Mouse (Mus musculus) MEL (cell line): ENCODE data around the gene Nubpl. TPM values are rescaled to one million over a fixed set of nuclear protein-coding genes. Genes with fewer than 3 reads are reported as not detected.
A peak's percentile ranks its signal among the peaks of the same experiment; 100 is the strongest.
"Not testable (repeated sequence)": the region's sequence is repeated elsewhere in the genome, so short reads cannot be mapped to it uniquely, and the experiment has no call there.

Source experiments
- DNase-seq: peaks from one replicate; pipeline ENCODE4 v3.0.0; 2011; ENCODE audit warnings: low read depth, low spot score
- H3K27ac ChIP-seq: 2 replicates; pipeline ENCODE4 v1.5.1; 2012; ENCODE audit warnings: low read depth, mild to moderate bottlenecking, control low read depth, low read length, moderate library complexity; ENCODE audit not compliant: control insufficient read depth
- H3K27me3 ChIP-seq, 2 experiments: fragments of 150-350 bp in 1 of 2; sonication (generic) in 1 of 2; 2 replicates each; pipeline ENCODE4 v1.6.1; 2012; ENCODE audit warnings: low read length in 2 of 2, mild to moderate bottlenecking in 2 of 2, improper control_type of control experiment in 1 of 2, moderate library complexity in 1 of 2; ENCODE audit not compliant: insufficient read depth in 2 of 2, control insufficient read depth in 1 of 2
- H3K36me3 ChIP-seq, 2 experiments: 2 replicates each; pipeline ENCODE4 v1.6.1; 2012 to 2014; ENCODE audit warnings: low read length in 2 of 2, improper control_type of control experiment in 1 of 2, inconsistent platforms in 1 of 2, mild to moderate bottlenecking in 1 of 2; ENCODE audit not compliant: insufficient read depth in 2 of 2, control insufficient read depth in 1 of 2
- H3K4me1 ChIP-seq, 2 experiments: fragments of 150-350 bp in 1 of 2; sonication (generic) in 1 of 2; 2 replicates each; pipeline ENCODE4 v1.6.1; 2012; ENCODE audit warnings: low read length in 2 of 2, improper control_type of control experiment in 1 of 2, mild to moderate bottlenecking in 1 of 2; ENCODE audit not compliant: insufficient read depth in 2 of 2, control insufficient read depth in 1 of 2
- H3K4me3 ChIP-seq, 2 experiments: fragments of 150-350 bp in 1 of 2; sonication (generic) in 1 of 2; 2 replicates each; pipeline ENCODE4 v1.5.1; 2012; ENCODE audit warnings: low read depth in 2 of 2, low read length in 2 of 2, mild to moderate bottlenecking in 2 of 2, moderate library complexity in 2 of 2, control low read depth in 1 of 2, improper control_type of control experiment in 1 of 2; ENCODE audit not compliant: control insufficient read depth in 1 of 2, insufficient read depth in 1 of 2
- H3K79me2 ChIP-seq: 2 replicates; pipeline ENCODE4 v1.6.1; 2012; ENCODE audit warnings: mild to moderate bottlenecking, low read length, moderate library complexity; ENCODE audit not compliant: control insufficient read depth, poor library complexity, insufficient read depth
- H3K9ac ChIP-seq: 2 replicates; pipeline ENCODE4 v1.6.1; 2012; ENCODE audit warnings: low read depth, mild to moderate bottlenecking, control low read depth, low read length, moderate library complexity; ENCODE audit not compliant: control insufficient read depth, poor library complexity, severe bottlenecking
- H3K9me3 ChIP-seq: fragments of 150-350 bp; sonication (generic); replicated peaks from 2 replicates; pipeline ENCODE4 v1.6.1; 2012; ENCODE audit warnings: mild to moderate bottlenecking, low read length, improper control_type of control experiment, moderate library complexity; ENCODE audit not compliant: insufficient read depth
- BHLHE40 ChIP-seq: IDR thresholded peaks from 2 replicates; pipeline ENCODE4 v1.6.1; 2012; ENCODE audit warnings: low read depth, mild to moderate bottlenecking, inconsistent platforms, low read length, improper control_type of control experiment, borderline replicate concordance
- CHD2 ChIP-seq: IDR thresholded peaks from 2 replicates; pipeline ENCODE4 v1.6.1; 2011; ENCODE audit warnings: low read length, improper control_type of control experiment
- EP300 ChIP-seq, 2 experiments: IDR thresholded peaks; 2 replicates each; pipeline ENCODE4 v1.6.1; 2011; ENCODE audit warnings: improper control_type of control experiment in 2 of 2, low read length in 2 of 2, low read depth in 1 of 2, mild to moderate bottlenecking in 1 of 2
- GABPA ChIP-seq: IDR thresholded peaks from 2 replicates; pipeline ENCODE4 v1.6.1; 2012; ENCODE audit warnings: low read depth, mild to moderate bottlenecking, inconsistent platforms, low read length, improper control_type of control experiment, moderate library complexity
- GATA1 ChIP-seq: IDR thresholded peaks from 2 replicates; pipeline ENCODE4 v1.6.1; 2011; ENCODE audit warnings: low read depth, low read length, improper control_type of control experiment
- POLR2AphosphoS5 ChIP-seq: IDR thresholded peaks from 2 replicates; pipeline ENCODE4 v1.6.1; 2012; ENCODE audit warnings: low read depth, borderline replicate concordance, mild to moderate bottlenecking, inconsistent platforms, low read length, moderate library complexity, mixed read lengths
- RAD21 ChIP-seq: IDR thresholded peaks from 2 replicates; pipeline ENCODE4 v1.6.1; 2011; ENCODE audit warnings: mild to moderate bottlenecking, low read depth, low read length, improper control_type of control experiment
- RCOR1 ChIP-seq: IDR thresholded peaks from 2 replicates; pipeline ENCODE4 v1.6.1; 2012; ENCODE audit warnings: low read depth, mild to moderate bottlenecking, inconsistent platforms, low read length, improper control_type of control experiment
- SIN3A ChIP-seq: IDR thresholded peaks from 2 replicates; pipeline ENCODE4 v1.6.1; 2012; ENCODE audit warnings: low read length, improper control_type of control experiment, inconsistent platforms
- SMC3 ChIP-seq: IDR thresholded peaks from 2 replicates; pipeline ENCODE4 v1.6.1; 2011; ENCODE audit warnings: low read depth, low read length, improper control_type of control experiment
- TAL1 ChIP-seq: IDR thresholded peaks from 2 replicates; pipeline ENCODE4 v1.6.1; 2012; ENCODE audit warnings: mild to moderate bottlenecking, inconsistent platforms, low read length, moderate library complexity, mixed read lengths
- TCF12 ChIP-seq: IDR thresholded peaks from 2 replicates; pipeline ENCODE4 v1.6.1; 2014; ENCODE audit warnings: low read depth, mild to moderate bottlenecking, inconsistent platforms, low read length, improper control_type of control experiment, moderate library complexity
- UBTF ChIP-seq: IDR thresholded peaks from 2 replicates; pipeline ENCODE4 v1.6.1; 2012; ENCODE audit warnings: low read depth, mild to moderate bottlenecking, inconsistent platforms, low read length, improper control_type of control experiment, moderate library complexity, borderline replicate concordance; ENCODE audit not compliant: insufficient read depth
- ZKSCAN1 ChIP-seq: IDR thresholded peaks from 2 replicates; pipeline ENCODE4 v1.6.1; 2012; ENCODE audit warnings: low read depth, mild to moderate bottlenecking, inconsistent platforms, low read length, improper control_type of control experiment, moderate library complexity
- ZMIZ1 ChIP-seq: IDR thresholded peaks from 2 replicates; pipeline ENCODE4 v1.6.1; 2012; ENCODE audit warnings: low read depth, mild to moderate bottlenecking, inconsistent platforms, low read length, improper control_type of control experiment, moderate library complexity
- ZNF384 ChIP-seq: IDR thresholded peaks from 2 replicates; pipeline ENCODE4 v1.6.1; 2012; ENCODE audit warnings: low read depth, mild to moderate bottlenecking, inconsistent platforms, low read length, improper control_type of control experiment
- polyA plus RNA-seq, 2 experiments: library from polyadenylated mRNA; stranded (reverse) in 1 of 2; unstranded in 1 of 2; fragments of >175 nt in 1 of 2; fragments of >200 nt in 1 of 2; gene quantifications; 2 replicates each; pipeline versions ENCODE4 v1.2.1 to v1.2.4; 2012; ENCODE audit warnings: low replicate concordance in 2 of 2, low read depth in 1 of 2; ENCODE audit not compliant: insufficient read length in 2 of 2, insufficient read depth in 1 of 2, missing spikeins in 1 of 2
- total RNA-seq: library from RNA; depleted of rRNA; stranded (reverse); fragments of 300-350 nt; gene quantifications from 2 replicates; pipeline ENCODE4 v1.2.3, GENCODE M21; 2012

The Nubpl gene
- total and polyA plus RNA-seq, 3 experiments = 4.7 to 5.2 TPM; not detected in 1

- no peak overlapping the region for H3K27ac ChIP-seq
- TF ChIP-seq TCF12 = 0 out of 2 replicates have a peak, but pooled peaks have one; percentile 10
- TF ChIP-seq EP300 (IDR thresholded peaks at IDR 0.05; ENCODE audit: low read depth in 1 of 2, low read length in 2 of 2) = peak; percentile 54 to 56; a peak in 3 of 4 replicates
- no peak for TF ChIP-seq BHLHE40
- TF ChIP-seq SMC3 = no peak
- TF ChIP-seq RAD21 = no peak
- TF ChIP-seq GATA1 = peak; percentile 34; the same call in 1 of the 2 replicates
- no peak for TF ChIP-seq GABPA
- 0 out of 2 replicates have a peak, but pooled peaks have one; percentile 16 for TF ChIP-seq RCOR1
- no peak for TF ChIP-seq POLR2AphosphoS5
- no peak for TF ChIP-seq TAL1
- TF ChIP-seq ZKSCAN1 = no peak
- TF ChIP-seq UBTF = no peak
- TF ChIP-seq ZMIZ1 = no peak
- H3K9ac ChIP-seq = no peak overlapping the region
Observed at GRCm38 (mm10) chr12:52224954-52225353, 127.4 kb downstream of the Nubpl start.

GRCm38 (mm10) chr12:52228746-52229145 lies 131.2 kb downstream of the Nubpl start:
- H3K79me2 ChIP-seq = no peaks in the 10 kb centered on the region
- H3K27ac ChIP-seq = no peak overlapping the region
- peaks cover 0 to 7% of the 10 kb centered on the region in 2 experiments; a peak in 2 of 4 replicates for H3K36me3 ChIP-seq
- no peak overlapping the region for H3K9ac ChIP-seq
- TF ChIP-seq SIN3A (no peak), CHD2 (no peak), ZNF384 (no peak)
- peaks cover 3 to 5% of the 10 kb centered on the region in 2 experiments; a peak in 2 of 4 replicates for H3K4me1 ChIP-seq
- no peak overlapping the region for H3K4me3 ChIP-seq
- no peak for DNase-seq
- no peaks in the 10 kb centered on the region for H3K9me3 ChIP-seq
- no peaks in the 10 kb centered on the region for H3K27me3 ChIP-seq

More at GRCm38 (mm10) chr12:52224954-52225353, 127.4 kb downstream of the Nubpl start:
- peaks cover 3 to 5% of the 10 kb centered on the region in 2 experiments; a peak in 2 of 4 replicates for H3K4me1 ChIP-seq
- no peaks in the 10 kb centered on the region for H3K9me3 ChIP-seq
- no peaks in the 10 kb centered on the region for H3K27me3 ChIP-seq
- DNase-seq = peak; percentile 62
- no peak overlapping the region for H3K4me3 ChIP-seq
- peaks cover 0 to 7% of the 10 kb centered on the region in 2 experiments; a peak in 2 of 4 replicates for H3K36me3 ChIP-seq
- no peaks in the 10 kb centered on the region for H3K79me2 ChIP-seq

DNA sequence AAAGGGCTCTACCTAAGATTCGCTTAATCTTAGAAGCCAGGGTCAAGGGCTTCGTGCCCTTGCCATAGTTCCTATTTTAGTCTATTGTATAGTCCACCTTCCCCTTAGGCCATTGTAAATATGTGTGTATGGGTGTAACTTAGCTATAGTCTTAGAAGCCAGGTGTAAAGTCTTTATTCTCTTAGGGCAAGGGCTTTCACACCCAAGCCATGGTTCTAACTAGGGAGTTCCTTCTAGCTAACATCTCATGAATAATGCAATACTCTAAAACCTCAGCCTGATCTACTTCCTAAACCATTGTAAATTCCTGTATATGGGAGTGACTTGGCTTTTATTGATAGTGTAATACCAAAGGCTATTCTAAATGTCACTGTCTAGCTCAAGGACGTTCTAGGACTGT lies 134.4 kb downstream of the Nubpl start:
- H3K36me3 ChIP-seq, H3K9ac ChIP-seq, H3K4me3 ChIP-seq, H3K79me2 ChIP-seq, H3K27ac ChIP-seq, H3K9me3 ChIP-seq, DNase-seq, H3K27me3 ChIP-seq, H3K4me1 ChIP-seq: not testable (repeated sequence)
